ENCODE assay signal across 24 mouse cellular contexts in the genomic region with DNA sequence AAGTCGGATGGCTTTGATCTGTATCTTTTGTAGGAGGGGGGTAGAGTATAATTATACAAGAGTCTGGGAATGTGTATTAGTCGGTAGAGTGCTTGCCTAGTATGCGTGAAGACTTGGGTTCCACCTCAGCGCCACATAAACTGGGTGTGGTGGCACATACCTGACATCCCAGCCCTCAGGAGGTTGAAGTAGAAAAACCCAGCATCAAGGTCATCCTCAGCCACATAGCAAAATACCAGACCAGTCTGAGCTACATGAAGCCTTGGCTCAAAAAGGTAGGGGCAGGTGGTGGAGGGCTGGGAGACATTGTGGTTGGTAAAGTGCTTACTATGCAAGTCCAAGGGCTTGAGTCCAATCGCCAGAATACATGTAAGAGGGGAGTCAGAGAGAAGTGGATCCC. TPM values are rescaled to one million over a fixed set of nuclear protein-coding genes. Genes with fewer than 3 reads are reported as not detected.
"Had no signal": no experiment of that assay in that cellular context is flagged by ENCODE, and none has a peak within 500 bp of the region (broad histone marks: within the 10 kb centered on the region; RNA-seq: fewer than 3 reads in every experiment).

No protein-coding gene starts in this region.

- H3K4me2 ChIP-seq: limb, embryonic 13.5 days; liver, embryonic 12.5 days; liver, embryonic 15.5 days; lung, embryonic 15.5 days; midbrain, embryonic 13.5 days; stomach, embryonic 15.5 days had no signal

- ATAC-seq: inflammation-experienced regulatory T-cells, adult 6 months; intestine, embryonic 16.5 days; liver, embryonic 12.5 days; midbrain, embryonic 13.5 days; midbrain, embryonic 16.5 days had no signal

- DNase-seq: layer of hippocampus, adult 9-11 months; liver; lung, adult 18-20 months; lung, postnatal 10 days; lung, postnatal 36 days; right cerebral cortex, adult 18-20 months; right cerebral cortex, postnatal 14 days; right cerebral cortex, postnatal 4 days; thymus, adult 2 months; thymus, postnatal 14 days; thymus, postnatal 4 days had no signal

- H3K27me3 ChIP-seq: limb, embryonic 13.5 days; liver, embryonic 12.5 days; liver, embryonic 15.5 days; lung, embryonic 15.5 days; stomach, embryonic 15.5 days had no signal

- H3K4me3 ChIP-seq: layer of hippocampus, adult 2 months; limb, embryonic 10.5 days; limb, embryonic 13.5 days; liver, embryonic 12.5 days; liver, embryonic 15.5 days; lung, embryonic 15.5 days; megakaryocyte, embryonic 14.5 days; midbrain, embryonic 10.5 days; midbrain, embryonic 13.5 days; stomach, embryonic 15.5 days had no signal

- H3K9me3 ChIP-seq: limb, embryonic 10.5 days; limb, embryonic 13.5 days; liver, embryonic 12.5 days; liver, embryonic 15.5 days; lung, embryonic 15.5 days; midbrain, embryonic 10.5 days; midbrain, embryonic 13.5 days; stomach, embryonic 15.5 days had no signal

- H3K36me3 ChIP-seq: limb, embryonic 10.5 days; limb, embryonic 13.5 days; liver, embryonic 12.5 days; liver, embryonic 15.5 days; lung, embryonic 15.5 days; midbrain, embryonic 10.5 days; midbrain, embryonic 13.5 days; stomach, embryonic 15.5 days had no signal

- H3K27ac ChIP-seq: layer of hippocampus, adult 2 months; limb, embryonic 10.5 days; limb, embryonic 13.5 days; liver, embryonic 12.5 days; liver, embryonic 15.5 days; lung, embryonic 15.5 days; midbrain, embryonic 10.5 days; midbrain, embryonic 13.5 days; stomach, embryonic 15.5 days had no signal

- H3K9ac ChIP-seq: limb, embryonic 13.5 days; liver, embryonic 12.5 days; liver, embryonic 15.5 days; lung, embryonic 15.5 days; midbrain, embryonic 13.5 days; stomach, embryonic 15.5 days had no signal

RNA-seq across cellular contexts. Expression of a gene that starts 12.8 kb away (rescaled TPM):
- polyA plus RNA-seq: inflammation-experienced regulatory T-cells, adult 6 months had no signal
